Mouse (Mus musculus) olfactory bulb, adult 2 months (tissue): ENCODE data around the gene Ppp4r3b. TPM values are rescaled to one million over a fixed set of nuclear protein-coding genes. Genes with fewer than 3 reads are reported as not detected.

Experiments
- H3K27ac ChIP-seq: fragments of 200-500 bp; 2 replicates; pipeline ENCODE4 v1.5.1; 2012; ENCODE audit warnings: low read depth, low read length; ENCODE audit not compliant: insufficient read depth
- H3K4me1 ChIP-seq: fragments of 200-500 bp; 2 replicates; pipeline ENCODE4 v1.6.1; 2012; ENCODE audit warnings: low read length; ENCODE audit not compliant: control insufficient read depth, insufficient read depth
- H3K4me3 ChIP-seq: fragments of 200-500 bp; 2 replicates; pipeline ENCODE4 v1.5.1; 2012; ENCODE audit warnings: mild to moderate bottlenecking, low read depth, low read length, moderate library complexity; ENCODE audit not compliant: insufficient read depth
- CTCF ChIP-seq: fragments of 200-500 bp; IDR thresholded peaks from 2 replicates; pipeline ENCODE4 v1.5.1; 2012; ENCODE audit warnings: low read depth, mild to moderate bottlenecking, low read length, moderate library complexity; ENCODE audit not compliant: insufficient read depth
- POLR2A ChIP-seq: fragments of 200-500 bp; IDR thresholded peaks from 2 replicates; pipeline ENCODE4 v1.6.1; 2012; ENCODE audit warnings: mild to moderate bottlenecking, low read depth, low read length, moderate library complexity; ENCODE audit not compliant: insufficient read depth
- WGBS: fragments of 180-500 bp; shearing (Covaris S2); methylation state at CpG from one replicate; pipeline ENCODE4 v1.1.7; 2018; 5-methylcytosine and 5-hydroxymethylcytosine counted together
- polyA plus RNA-seq: library from polyadenylated mRNA; stranded (reverse); fragments of >200 nt; gene quantifications from 2 replicates; pipeline ENCODE4 v1.2.4, GENCODE M21; 2012; ENCODE audit warnings: low replicate concordance; ENCODE audit not compliant: missing spikeins, insufficient read depth, insufficient read length

The Ppp4r3b gene
- not detected in 2 replicates for polyA plus RNA-seq

GRCm38 (mm10) chr11:29172563-29173124 lies at the start of gene Ppp4r3b:
TSS of gene Ppp4r3b (plus strand) at chr11:29172890.
- H3K4me3 ChIP-seq: peak within 1 kb of the TSS; percentile 85
- H3K27ac ChIP-seq: peak within 1 kb of the TSS; percentile 89
- WGBS: 0% methylated on average over 50 of the region's 50 CpGs
- peak; percentile 49; the same call in 1 of the 2 replicates for TF ChIP-seq POLR2A
- 0 out of 2 replicates have a peak, but pooled peaks have one; percentile 3 for TF ChIP-seq CTCF
- no peaks in the 10 kb centered on the region for H3K4me1 ChIP-seq

GRCm38 (mm10) chr11:29129862-29130384 lies 42.8 kb upstream of the Ppp4r3b start:
- Histone ChIP-seq H3K4me1 (no peaks in the 10 kb centered on the region), H3K27ac (no peak overlapping the region), H3K4me3 (peak overlapping the region; percentile 93)
- WGBS: 50% methylated on average over 11 of the region's 11 CpGs
- TF ChIP-seq CTCF: no peak
- TF ChIP-seq POLR2A: no peak

- Histone ChIP-seq H3K4me1 (no peaks in the 10 kb centered on the region), H3K4me3 (peak within 1 kb of the TSS; percentile 93), H3K27ac (no peak within 1 kb of the TSS)
- TF ChIP-seq CTCF (no peak), POLR2A (peak; percentile 70; the same call in 1 of the 2 replicates)
- WGBS: 4% methylated on average over 50 of the region's 50 CpGs
Observed at GRCm38 (mm10) chr11:29130385-29131355, 42.0 kb upstream of the Ppp4r3b start, which contains the start of gene Pnpt1. TSS of gene Pnpt1 (plus strand) at chr11:29130744.

- no peak overlapping the region for H3K4me3 ChIP-seq
- H3K4me1 ChIP-seq: no peaks in the 10 kb centered on the region
- WGBS: 22% methylated on average over 1 of the region's 1 CpGs
- H3K27ac ChIP-seq: no peak overlapping the region
- TF ChIP-seq CTCF (no peak), POLR2A (no peak)
Observed at GRCm38 (mm10) chr11:29140671-29141070, 32.0 kb upstream of the Ppp4r3b start.

GRCm38 (mm10) chr11:29148901-29149300 lies 23.8 kb upstream of the Ppp4r3b start:
- H3K4me1 ChIP-seq: no peaks in the 10 kb centered on the region
- 94% methylated on average over 2 of the region's 2 CpGs for WGBS
- no peak overlapping the region for H3K27ac ChIP-seq
- H3K4me3 ChIP-seq: no peak overlapping the region
- TF ChIP-seq CTCF: no peak
- no peak for TF ChIP-seq POLR2A

- TF ChIP-seq CTCF (no peak), POLR2A (no peak)
- Histone ChIP-seq H3K27ac (no peak overlapping the region), H3K4me3 (no peak overlapping the region), H3K4me1 (no peaks in the 10 kb centered on the region)
- 85% methylated on average over 4 of the region's 4 CpGs for WGBS
Observed at GRCm38 (mm10) chr11:29163569-29163968, 9.1 kb upstream of the Ppp4r3b start.

GRCm38 (mm10) chr11:29171959-29172391 lies 715 bp upstream of the Ppp4r3b start:
- Histone ChIP-seq H3K4me3 (peak overlapping the region; percentile 85), H3K27ac (peak overlapping the region; percentile 49), H3K4me1 (no peaks in the 10 kb centered on the region)
- WGBS: under 1% methylated on average over 34 of the region's 34 CpGs
- no peak for TF ChIP-seq CTCF
- no peak for TF ChIP-seq POLR2A

- H3K4me3 ChIP-seq: peak overlapping the region; percentile 85
- WGBS: under 1% methylated on average over 38 of the region's 38 CpGs
- peak overlapping the region; percentile 89 for H3K27ac ChIP-seq
- H3K4me1 ChIP-seq: no peaks in the 10 kb centered on the region
- TF ChIP-seq POLR2A (no peak), CTCF (0 out of 2 replicates have a peak, but pooled peaks have one; percentile 21)
Observed at GRCm38 (mm10) chr11:29173125-29173631, 488 bp downstream of the Ppp4r3b start.
